Mouse (Mus musculus) midbrain, embryonic 16.5 days (tissue): ENCODE results near the gene Gm12216. TPM values are rescaled to one million over a fixed set of nuclear protein-coding genes. Genes with fewer than 3 reads are reported as not detected.

ENCODE experiments used
- ATAC-seq: fragments of 200-750 bp; cut with Nextera tagmentation; 2 replicates; pipeline ENCODE4 v1.8.0; 2017; ENCODE audit warnings: moderate TSS enrichment
- H3K27ac ChIP-seq: fragments of 300-500 bp; sonication (generic); 2 replicates; pipeline ENCODE4 v1.5.1; 2014; ENCODE audit warnings: mild to moderate bottlenecking, low read length, mixed read lengths
- H3K27me3 ChIP-seq: fragments of 300-500 bp; sonication (generic); 2 replicates; pipeline ENCODE4 v1.6.1; 2014; ENCODE audit warnings: low read depth, low read length, mixed read lengths; ENCODE audit not compliant: control insufficient read depth, insufficient read depth
- H3K36me3 ChIP-seq: fragments of 300-500 bp; sonication (generic); 2 replicates; pipeline ENCODE4 v1.6.1; 2014; ENCODE audit warnings: mild to moderate bottlenecking, low read length, moderate library complexity, mixed read lengths; ENCODE audit not compliant: control insufficient read depth, insufficient read depth
- H3K4me1 ChIP-seq: fragments of 300-500 bp; sonication (generic); 2 replicates; pipeline ENCODE4 v1.6.1; 2014; ENCODE audit warnings: mild to moderate bottlenecking, low read length, mixed read lengths; ENCODE audit not compliant: control insufficient read depth, insufficient read depth
- H3K4me2 ChIP-seq: fragments of 300-500 bp; sonication (generic); 2 replicates; pipeline ENCODE4 v1.6.1; 2014; ENCODE audit warnings: mild to moderate bottlenecking, low read length, mixed read lengths
- H3K4me3 ChIP-seq: fragments of 300-500 bp; sonication (generic); 2 replicates; pipeline ENCODE4 v1.5.1; 2014; ENCODE audit warnings: low read depth, mild to moderate bottlenecking, low read length, moderate library complexity, mixed read lengths
- H3K9ac ChIP-seq: fragments of 300-500 bp; sonication (generic); 2 replicates; pipeline ENCODE4 v1.6.1; 2014; ENCODE audit warnings: low read depth, low read length, mixed read lengths
- H3K9me3 ChIP-seq: fragments of 300-500 bp; sonication (generic); replicated peaks from 2 replicates; pipeline ENCODE4 v1.6.1; 2014; ENCODE audit warnings: mild to moderate bottlenecking, low read length, mixed read lengths; ENCODE audit not compliant: control insufficient read depth, poor library complexity, severe bottlenecking
- WGBS: fragments of 180-500 bp; shearing (Covaris S2); extraction: QIAGEN DNeasy Blood & Tissue Kit; methylation state at CpG from one replicate; pipeline ENCODE4 v1.1.7; 2014; 5-methylcytosine and 5-hydroxymethylcytosine counted together
- polyA plus RNA-seq: library from polyadenylated mRNA; unstranded; fragments of >200 nt; fragmentation: Nextera tagmentation; extraction: Ambion mirVana; gene quantifications from 2 replicates; pipeline ENCODE4 v1.2.1, GENCODE M21; 2015

Gm12216 gene
- polyA plus RNA-seq, 1 experiment from 2014 or later, result 0.31 TPM

GRCm38 (mm10) chr11:53805786-53806185, 53.3 kb downstream of the Gm12216 start:
- ATAC-seq, result no peak
- Histone ChIP-seq H3K4me1 (no peaks in the 10 kb centered on the region), H3K36me3 (no peaks in the 10 kb centered on the region), H3K9me3 (no peaks in the 10 kb centered on the region), H3K4me2 (no peak overlapping the region), H3K9ac (no peak overlapping the region), H3K27ac (no peak overlapping the region), H3K4me3 (no peak overlapping the region), H3K27me3 (no peaks in the 10 kb centered on the region)
- WGBS, result 80% methylated on average over 9 of the region's 9 CpGs

- no peaks in the 10 kb centered on the region for H3K4me1 ChIP-seq
- WGBS, result 88% methylated on average over 14 of the region's 14 CpGs
- no peaks in the 10 kb centered on the region for H3K9me3 ChIP-seq
- no peak overlapping the region for H3K9ac ChIP-seq
- H3K36me3 ChIP-seq, result no peaks in the 10 kb centered on the region
- no peak overlapping the region for H3K27ac ChIP-seq
- no peaks in the 10 kb centered on the region for H3K27me3 ChIP-seq
- no peak overlapping the region for H3K4me3 ChIP-seq
- no peak overlapping the region for H3K4me2 ChIP-seq
- ATAC-seq, result no peak
Measured at GRCm38 (mm10) chr11:53804569-53805344, 54.3 kb downstream of the Gm12216 start.

GRCm38 (mm10) chr11:53803494-53803893, 55.6 kb downstream of the Gm12216 start:
- ATAC-seq, result no peak

GRCm38 (mm10) chr11:53803093-53803492, 56.0 kb downstream of the Gm12216 start:
- H3K9me3 ChIP-seq, result no peaks in the 10 kb centered on the region
- no peak overlapping the region for H3K9ac ChIP-seq
- no peak for ATAC-seq
- WGBS, result 85% methylated on average over 12 of the region's 12 CpGs
- no peak overlapping the region for H3K4me2 ChIP-seq
- no peak overlapping the region for H3K27ac ChIP-seq
- H3K36me3 ChIP-seq, result no peaks in the 10 kb centered on the region
- H3K27me3 ChIP-seq, result no peaks in the 10 kb centered on the region
- H3K4me1 ChIP-seq, result no peaks in the 10 kb centered on the region
- H3K4me3 ChIP-seq, result no peak overlapping the region

More at GRCm38 (mm10) chr11:53803494-53803893, 55.6 kb downstream of the Gm12216 start:
- no peak overlapping the region for H3K4me2 ChIP-seq
- H3K4me3 ChIP-seq, result no peak overlapping the region
- no peaks in the 10 kb centered on the region for H3K4me1 ChIP-seq
- no peaks in the 10 kb centered on the region for H3K36me3 ChIP-seq
- no peak overlapping the region for H3K9ac ChIP-seq
- H3K9me3 ChIP-seq, result no peaks in the 10 kb centered on the region
- no peaks in the 10 kb centered on the region for H3K27me3 ChIP-seq
- 90% methylated on average over 6 of the region's 6 CpGs for WGBS
- H3K27ac ChIP-seq, result no peak overlapping the region

GRCm38 (mm10) chr11:53800975-53801374, 58.1 kb downstream of the Gm12216 start:
- peaks cover 4% of the 10 kb centered on the region; the same call in 1 of the 2 replicates for H3K4me1 ChIP-seq
- no peaks in the 10 kb centered on the region for H3K36me3 ChIP-seq
- ATAC-seq, result no peak
- no peaks in the 10 kb centered on the region for H3K9me3 ChIP-seq
- no peak overlapping the region for H3K4me2 ChIP-seq
- H3K4me3 ChIP-seq, result no peak overlapping the region
- 90% methylated on average over 5 of the region's 5 CpGs for whole genome bisulfite sequencing
- no peaks in the 10 kb centered on the region for H3K27me3 ChIP-seq
- no peak overlapping the region for H3K9ac ChIP-seq
- no peak overlapping the region for H3K27ac ChIP-seq

GRCm38 (mm10) chr11:53800036-53800435, 59.0 kb downstream of the Gm12216 start:
- 49% methylated on average over 4 of the region's 4 CpGs for WGBS
- H3K4me3 ChIP-seq, result no peak overlapping the region
- ATAC-seq, result no peak
- H3K4me1 ChIP-seq, result peaks cover 4% of the 10 kb centered on the region; the same call in 1 of the 2 replicates
- H3K36me3 ChIP-seq, result no peaks in the 10 kb centered on the region
- no peaks in the 10 kb centered on the region for H3K9me3 ChIP-seq
- H3K4me2 ChIP-seq, result no peak overlapping the region
- no peaks in the 10 kb centered on the region for H3K27me3 ChIP-seq
- H3K27ac ChIP-seq, result no peak overlapping the region
- no peak overlapping the region for H3K9ac ChIP-seq

- Histone ChIP-seq H3K27me3 (no peaks in the 10 kb centered on the region), H3K9ac (no peak overlapping the region), H3K4me1 (peaks cover 4% of the 10 kb centered on the region; the same call in 1 of the 2 replicates), H3K9me3 (no peaks in the 10 kb centered on the region), H3K27ac (no peak overlapping the region), H3K4me3 (no peak overlapping the region), H3K36me3 (no peaks in the 10 kb centered on the region), H3K4me2 (no peak overlapping the region)
- 89% methylated on average over 10 of the region's 10 CpGs for WGBS
- ATAC-seq, result no peak
Measured at GRCm38 (mm10) chr11:53798041-53798711, 60.9 kb downstream of the Gm12216 start.

GRCm38 (mm10) chr11:53797386-53797920, 61.6 kb downstream of the Gm12216 start:
- no peak overlapping the region for H3K27ac ChIP-seq
- no peaks in the 10 kb centered on the region for H3K9me3 ChIP-seq
- H3K36me3 ChIP-seq, result no peaks in the 10 kb centered on the region
- peaks cover 4% of the 10 kb centered on the region; the same call in 1 of the 2 replicates for H3K4me1 ChIP-seq
- WGBS, result 38% methylated on average over 6 of the region's 6 CpGs
- H3K9ac ChIP-seq, result no peak overlapping the region
- no peak for ATAC-seq
- H3K27me3 ChIP-seq, result no peaks in the 10 kb centered on the region
- no peak overlapping the region for H3K4me3 ChIP-seq
- H3K4me2 ChIP-seq, result no peak overlapping the region
